Mouse (Mus musculus) heart, postnatal 0 days (tissue): ENCODE results near the gene Fermt2.

Experiments
- CTCF ChIP-seq: IDR thresholded peaks from 2 replicates; pipeline ENCODE4 v1.5.1; 2016; ENCODE audit warnings: antibody characterized with exemption, control low read depth, low read depth
- EP300 ChIP-seq: IDR thresholded peaks from 2 replicates; pipeline ENCODE4 v1.6.1; 2016; ENCODE audit warnings: antibody characterized with exemption, low read depth

DNA sequence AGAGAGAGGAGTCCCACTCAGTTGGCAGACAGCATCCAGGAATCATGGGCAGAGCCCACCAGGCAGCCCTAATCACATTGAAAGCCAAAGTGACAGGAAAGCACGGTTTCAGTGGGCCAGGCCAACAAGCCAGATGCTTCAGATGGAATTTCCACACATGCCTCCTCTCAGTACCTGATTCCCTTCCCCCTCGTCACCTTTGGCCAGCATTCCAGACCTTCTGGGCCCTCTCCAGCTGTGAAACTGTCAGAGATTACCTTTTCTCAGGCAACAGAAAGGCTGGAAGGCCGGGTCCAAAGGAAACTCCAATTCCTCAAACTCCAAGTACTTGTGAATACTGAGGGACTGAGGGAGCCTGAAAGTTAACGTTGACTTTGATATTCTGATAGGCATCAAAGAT lies 19.1 kb downstream of the Fermt2 start:
- TF ChIP-seq CTCF: no peak
- TF ChIP-seq EP300: peak; percentile 78
